Comparison of ENCODE assay signal across 9 mouse cellular contexts in genomic region chr2:74668370-74669229, GRCm38 (mm10). TPM values are rescaled to one million over a fixed set of nuclear protein-coding genes. Genes with fewer than 3 reads are reported as not detected.
DNase-seq lines count a peak whose midpoint lies in the region; ATAC-seq lines count a peak whose summit lies in the region.
"Had no signal": no experiment of that assay in that cellular context is flagged by ENCODE, and none has a peak within 500 bp of the region (broad histone marks: within the 10 kb centered on the region; RNA-seq: fewer than 3 reads in every experiment).

No protein-coding gene starts in this region.

- H3K27ac ChIP-seq in forebrain, embryonic 15.5 days (replicated peaks), result no peak overlapping the region
- peak overlapping the region; percentile 95 for H3K27ac ChIP-seq in limb, embryonic 12.5 days
- no peak overlapping the region for H3K27ac ChIP-seq in stomach, embryonic 15.5 days

- peak; percentile 55 for DNase-seq in retina, postnatal 1 day
- DNase-seq in retina, embryonic 14.5 days (ENCODE audit: low spot score), result no peak
- no peak for DNase-seq in gastrocnemius, adult 18-20 months (ENCODE audit: low spot score)
- DNase-seq in adrenal gland, adult 18-20 months (ENCODE audit: low spot score in 2 of 2), result no peak
- DNase-seq in urinary bladder, adult 2 months (ENCODE audit: low spot score), result no peak

- 1% methylated on average over 60 of the region's 74 CpGs for WGBS in forebrain, embryonic 15.5 days
- WGBS in limb, embryonic 12.5 days, result under 1% methylated on average over 72 of the region's 74 CpGs
- WGBS in stomach, embryonic 15.5 days, result under 1% methylated on average over 73 of the region's 74 CpGs

- H3K4me1 ChIP-seq in forebrain, embryonic 15.5 days, result peaks cover 17% of the 10 kb centered on the region
- peaks cover 21% of the 10 kb centered on the region for H3K4me1 ChIP-seq in limb, embryonic 12.5 days (replicated peaks)
- peaks cover 15% of the 10 kb centered on the region for H3K4me1 ChIP-seq in stomach, embryonic 15.5 days

- no peaks in the 10 kb centered on the region for H3K36me3 ChIP-seq in forebrain, embryonic 15.5 days
- no peaks in the 10 kb centered on the region for H3K36me3 ChIP-seq in limb, embryonic 12.5 days
- H3K36me3 ChIP-seq in stomach, embryonic 15.5 days, result no peaks in the 10 kb centered on the region

- H3K9me3 ChIP-seq in forebrain, embryonic 15.5 days, result no peaks in the 10 kb centered on the region
- H3K9me3 ChIP-seq in limb, embryonic 12.5 days, result no peaks in the 10 kb centered on the region
- H3K9me3 ChIP-seq in stomach, embryonic 15.5 days, result no peaks in the 10 kb centered on the region

- H3K27me3 ChIP-seq in forebrain, embryonic 15.5 days, result peaks cover 96% of the 10 kb centered on the region
- H3K27me3 ChIP-seq in limb, embryonic 12.5 days, result peaks cover 69% of the 10 kb centered on the region
- peaks cover 90% of the 10 kb centered on the region for H3K27me3 ChIP-seq in stomach, embryonic 15.5 days (replicated peaks)

- no peak; the same call in 1 of the 2 replicates for ATAC-seq in forebrain, embryonic 15.5 days (replicated peaks)
- ATAC-seq in limb, embryonic 12.5 days (ENCODE audit: insufficient number of reproducible peaks, insufficient read depth, low FRiP score, low TSS enrichment, low read depth), result no peak
- ATAC-seq in stomach, embryonic 15.5 days (ENCODE audit: insufficient read depth, low FRiP score, low read depth), result no peak

- H3K4me2 ChIP-seq in forebrain, embryonic 15.5 days (replicated peaks), result peak overlapping the region; percentile 48
- peak overlapping the region; percentile 74 for H3K4me2 ChIP-seq in limb, embryonic 12.5 days
- H3K4me2 ChIP-seq in stomach, embryonic 15.5 days, result peak overlapping the region; percentile 76

- no peak overlapping the region for H3K9ac ChIP-seq in forebrain, embryonic 15.5 days (replicated peaks)
- H3K9ac ChIP-seq in limb, embryonic 12.5 days (replicated peaks), result peak overlapping the region; percentile 99
- no peak overlapping the region for H3K9ac ChIP-seq in stomach, embryonic 15.5 days

- peak overlapping the region; percentile 21 for H3K4me3 ChIP-seq in forebrain, embryonic 15.5 days
- peak overlapping the region; percentile 90 for H3K4me3 ChIP-seq in limb, embryonic 12.5 days (replicated peaks)
- peak overlapping the region; percentile 39 for H3K4me3 ChIP-seq in stomach, embryonic 15.5 days (replicated peaks)

RNA-seq across cellular contexts. Expression of gene Hoxd13, which starts 0.5 kb away (rescaled TPM):
- polyA plus RNA-seq in forebrain, embryonic 15.5 days (2015; fragmentation: Nextera tagmentation; extraction: Ambion mirVana), result not detected in 2 replicates
- polyA plus RNA-seq in limb, embryonic 12.5 days (2016; fragmentation: Nextera tagmentation; extraction: Ambion mirVana), result 81.8 and 88.0 TPM in 2 replicates
- not detected in 2 replicates for polyA plus RNA-seq in stomach, embryonic 15.5 days (2015; fragmentation: Nextera tagmentation; extraction: Ambion mirVana)
- not detected for total RNA-seq in gastrocnemius, adult 18-20 months (2021)
- not detected for total RNA-seq in adrenal gland, adult 18-20 months (2021)
- 15.4 and 17.9 TPM in 2 replicates for polyA plus RNA-seq in urinary bladder, adult 2 months (2012; rRNA removed)
- polyA plus RNA-seq: large intestine, adult 2 months had no signal

RNA-seq across cellular contexts. Expression of gene Hoxd12, which starts 6.2 kb away (rescaled TPM):
- not detected in 2 replicates for polyA plus RNA-seq in forebrain, embryonic 15.5 days (2015; fragmentation: Nextera tagmentation; extraction: Ambion mirVana)
- 113 and 130 TPM in 2 replicates for polyA plus RNA-seq in limb, embryonic 12.5 days (2016; fragmentation: Nextera tagmentation; extraction: Ambion mirVana)
- polyA plus RNA-seq in stomach, embryonic 15.5 days (2015; fragmentation: Nextera tagmentation; extraction: Ambion mirVana), result 0.18 TPM in 1 of 2 replicates, not detected in the other
- total RNA-seq in gastrocnemius, adult 18-20 months (2021), result not detected
- not detected for total RNA-seq in adrenal gland, adult 18-20 months (2021)
- polyA plus RNA-seq in urinary bladder, adult 2 months (2012; rRNA removed), result 2.3 and 2.6 TPM in 2 replicates
- polyA plus RNA-seq: large intestine, adult 2 months had no signal

RNA-seq across cellular contexts. Expression of gene Evx2, which starts 9.2 kb away (rescaled TPM):
- polyA plus RNA-seq in forebrain, embryonic 15.5 days (2015; fragmentation: Nextera tagmentation; extraction: Ambion mirVana), result not detected in 2 replicates
- polyA plus RNA-seq in limb, embryonic 12.5 days (2016; fragmentation: Nextera tagmentation; extraction: Ambion mirVana), result 6.8 and 8.3 TPM in 2 replicates
- polyA plus RNA-seq in stomach, embryonic 15.5 days (2015; fragmentation: Nextera tagmentation; extraction: Ambion mirVana), result not detected in 2 replicates
- not detected for total RNA-seq in gastrocnemius, adult 18-20 months (2021)
- total RNA-seq in adrenal gland, adult 18-20 months (2021), result not detected
- polyA plus RNA-seq in urinary bladder, adult 2 months (2012; rRNA removed), result 0.56 and 1.1 TPM in 2 replicates
- polyA plus RNA-seq: large intestine, adult 2 months had no signal

RNA-seq across cellular contexts. Expression of gene Hoxd11, which starts 10.8 kb away (rescaled TPM):
- polyA plus RNA-seq in forebrain, embryonic 15.5 days (2015; fragmentation: Nextera tagmentation; extraction: Ambion mirVana), result not detected in 2 replicates
- 55.4 and 62.0 TPM in 2 replicates for polyA plus RNA-seq in limb, embryonic 12.5 days (2016; fragmentation: Nextera tagmentation; extraction: Ambion mirVana)
- polyA plus RNA-seq in stomach, embryonic 15.5 days (2015; fragmentation: Nextera tagmentation; extraction: Ambion mirVana), result 0.90 TPM in 1 of 2 replicates, not detected in the other
- not detected for total RNA-seq in gastrocnemius, adult 18-20 months (2021)
- total RNA-seq in adrenal gland, adult 18-20 months (2021), result not detected
- 8.1 and 8.9 TPM in 2 replicates for polyA plus RNA-seq in urinary bladder, adult 2 months (2012; rRNA removed)
- polyA plus RNA-seq: large intestine, adult 2 months had no signal

RNA-seq across cellular contexts. Expression of gene Hoxd10, which starts 23.1 kb away (rescaled TPM):
- not detected in 2 replicates for polyA plus RNA-seq in forebrain, embryonic 15.5 days (2015; fragmentation: Nextera tagmentation; extraction: Ambion mirVana)
- polyA plus RNA-seq in limb, embryonic 12.5 days (2016; fragmentation: Nextera tagmentation; extraction: Ambion mirVana), result 39.5 and 42.0 TPM in 2 replicates
- polyA plus RNA-seq in stomach, embryonic 15.5 days (2015; fragmentation: Nextera tagmentation; extraction: Ambion mirVana), result 0.09 and 2.4 TPM in 2 replicates
- total RNA-seq in gastrocnemius, adult 18-20 months (2021), result 1 to 10 TPM; 5.0 to 6.1 TPM
- not detected for total RNA-seq in adrenal gland, adult 18-20 months (2021)
- 13.5 and 14.9 TPM in 2 replicates for polyA plus RNA-seq in urinary bladder, adult 2 months (2012; rRNA removed)
- polyA plus RNA-seq: large intestine, adult 2 months had no signal

Comparison
In these comparisons a context has a peak if more than half of its experiments do, and no peak if none do; other contexts are left out.
1. H3K4me3 ChIP-seq: peak in every context shown above with its lines; median percentile 90 in limb, embryonic 12.5 days; 39 in stomach, embryonic 15.5 days; 21 in forebrain, embryonic 15.5 days.
2. RNA of gene Hoxd13, which starts 0.5 kb away (polyA plus RNA-seq): 81.8 to 88.0 TPM in limb, embryonic 12.5 days and 15.4 to 17.9 TPM in urinary bladder, adult 2 months; not detected in forebrain, embryonic 15.5 days and not detected in stomach, embryonic 15.5 days; every median in the first group is over 10 times any median in the second.
3. RNA of gene Hoxd12, which starts 6.2 kb away (polyA plus RNA-seq): 113 to 130 TPM in limb, embryonic 12.5 days; 2.3 to 2.6 TPM in urinary bladder, adult 2 months, 0.18 TPM in stomach, embryonic 15.5 days and not detected in forebrain, embryonic 15.5 days; every median in the first group is over 10 times any median in the second.
4. Peak in every context shown above with its lines, with median percentiles within 50 percentile points of each other: H3K4me2 ChIP-seq.